Mouse (Mus musculus) olfactory bulb, adult 2 months (tissue): ENCODE measurements around the gene Aldh1a1.

Source experiments
- CTCF ChIP-seq: fragments of 200-500 bp; IDR thresholded peaks from 2 replicates; pipeline ENCODE4 v1.5.1; 2012; ENCODE audit warnings: low read depth, mild to moderate bottlenecking, low read length, moderate library complexity; ENCODE audit not compliant: insufficient read depth
- POLR2A ChIP-seq: fragments of 200-500 bp; IDR thresholded peaks from 2 replicates; pipeline ENCODE4 v1.6.1; 2012; ENCODE audit warnings: mild to moderate bottlenecking, low read depth, low read length, moderate library complexity; ENCODE audit not compliant: insufficient read depth

DNA sequence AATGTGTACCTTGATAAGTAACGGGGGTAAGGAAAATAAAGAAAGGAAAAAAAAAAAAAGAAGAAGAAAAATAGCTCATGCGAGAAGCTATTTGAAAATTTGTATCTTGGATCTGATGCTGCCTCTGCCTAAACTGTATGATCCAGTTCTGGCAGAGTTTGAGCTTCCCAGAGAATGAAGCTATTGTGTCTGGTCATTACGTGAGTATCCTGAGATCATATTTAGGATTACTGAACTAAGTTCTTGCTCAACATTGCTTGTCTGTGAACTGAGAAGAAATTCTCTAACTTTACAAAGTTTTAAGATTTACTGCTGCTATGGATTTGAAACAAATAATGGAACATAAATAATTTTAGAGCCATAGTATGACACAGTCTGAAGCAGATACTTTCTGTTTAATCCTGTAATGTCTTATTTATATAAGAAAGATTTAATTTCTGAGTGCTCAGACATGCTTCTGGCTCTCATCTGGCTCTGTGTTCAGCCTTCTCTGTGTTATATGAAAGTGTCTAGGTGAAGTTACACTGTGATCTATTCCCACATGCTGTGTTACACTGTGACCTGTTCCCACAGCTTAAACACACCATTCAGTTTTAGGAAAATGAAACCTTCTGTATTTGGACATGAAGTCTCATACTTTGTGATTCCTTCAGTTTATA, 185.3 kb downstream of the Aldh1a1 start:
- TF ChIP-seq POLR2A = no peak
- TF ChIP-seq CTCF = no peak
